Mouse (Mus musculus) heart, adult 2 months (tissue): Measurements from ENCODE around the gene Plod2. TPM values are rescaled to one million over a fixed set of nuclear protein-coding genes. Genes with fewer than 3 reads are reported as not detected.

Experiments
- DNase-seq, 2 experiments: peaks; one replicate each; pipeline ENCODE4 v3.0.0; 2021
- H3K27ac ChIP-seq: fragments of 200-600 bp; 2 replicates; pipeline ENCODE4 v1.8.1; 2022
- H3K27me3 ChIP-seq: fragments of 200-500 bp; 2 replicates; pipeline ENCODE4 v1.6.1; 2012; ENCODE audit warnings: mild to moderate bottlenecking, low read length, inconsistent platforms, mixed read lengths; ENCODE audit not compliant: control insufficient read depth, insufficient read depth
- H3K36me3 ChIP-seq: fragments of 200-500 bp; 2 replicates; pipeline ENCODE4 v1.6.1; 2012; ENCODE audit warnings: low read length, inconsistent platforms; ENCODE audit not compliant: control insufficient read depth, insufficient read depth
- H3K4me1 ChIP-seq: fragments of 200-500 bp; 2 replicates; pipeline ENCODE4 v1.6.1; 2011; ENCODE audit warnings: low read length; ENCODE audit not compliant: control insufficient read depth, insufficient read depth
- H3K4me3 ChIP-seq: fragments of 200-600 bp; 2 replicates; pipeline ENCODE4 v1.8.1; 2022
- H3K79me2 ChIP-seq: fragments of 200-500 bp; replicated peaks from 2 replicates; pipeline ENCODE4 v1.6.1; 2012; ENCODE audit warnings: mild to moderate bottlenecking, inconsistent platforms, low read length, moderate library complexity, mixed read lengths; ENCODE audit not compliant: control insufficient read depth, insufficient read depth
- H3K9ac ChIP-seq: fragments of 200-500 bp; 2 replicates; pipeline ENCODE4 v1.6.1; 2012; ENCODE audit warnings: low read depth, mild to moderate bottlenecking, control low read depth, inconsistent platforms, low read length, mixed read lengths
- CTCF ChIP-seq: fragments of 200-600 bp; IDR thresholded peaks from 2 replicates; pipeline ENCODE4 v1.8.1; 2022; ENCODE audit warnings: antibody characterized with exemption, mild to moderate bottlenecking, moderate library complexity
- EP300 ChIP-seq: fragments of 200-500 bp; IDR thresholded peaks from 2 replicates; pipeline ENCODE4 v1.6.1; 2011; ENCODE audit warnings: low read depth, low read length, control low read depth; ENCODE audit not compliant: insufficient read depth
- POLR2A ChIP-seq: fragments of 200-500 bp; IDR thresholded peaks from 2 replicates; pipeline ENCODE4 v1.6.1; 2011; ENCODE audit warnings: mild to moderate bottlenecking, low read depth, low read length, control low read depth; ENCODE audit not compliant: insufficient read depth
- WGBS: fragments of 180-500 bp; shearing (Covaris S2); methylation state at CpG from one replicate; pipeline ENCODE4 v1.1.7; 2018; 5-methylcytosine and 5-hydroxymethylcytosine counted together
- intact Hi-C: fragments of 180-260 bp; cut with DNase I; formaldehyde crosslinking; loops from one replicate; pipeline ENCODE4 v1.15.1; 2025
- polyA plus RNA-seq: library from polyadenylated mRNA; depleted of rRNA; stranded (reverse); fragments of >200 nt; gene quantifications from 2 replicates; pipeline ENCODE4 v1.2.3, GENCODE M21; 2012
- total RNA-seq, 2 experiments: library from RNA; stranded (reverse); gene quantifications; 2 replicates each; pipeline ENCODE4 v1.2.3; 2021

Gene Plod2
- total and polyA plus RNA-seq, 3 experiments: 7.7 to 18.9 (median 15.8) TPM

- no peak for DNase-seq
- intact Hi-C loops: no loop called here
- H3K9ac ChIP-seq: no peak overlapping the region
- no peaks in the 10 kb centered on the region; the same call in 1 of the 2 replicates for H3K36me3 ChIP-seq
- H3K4me3 ChIP-seq: no peak overlapping the region
- no peaks in the 10 kb centered on the region for H3K27me3 ChIP-seq
- no peak overlapping the region for H3K27ac ChIP-seq
- no peaks in the 10 kb centered on the region for H3K79me2 ChIP-seq
- WGBS: 79% methylated on average over 1 of the region's 1 CpGs
- no peak for TF ChIP-seq POLR2A
- no peak for TF ChIP-seq CTCF
- no peak for TF ChIP-seq EP300
- H3K4me1 ChIP-seq: no peaks in the 10 kb centered on the region; the same call in 1 of the 2 replicates
These were observed 46.2 kb downstream of the Plod2 start for GRCm38 (mm10) chr9:92588226-92588625.

- intact Hi-C loops: no loop called here
- H3K36me3 ChIP-seq: no peaks in the 10 kb centered on the region; the same call in 1 of the 2 replicates
- H3K4me3 ChIP-seq: no peak overlapping the region
- DNase-seq: no peak
- no peaks in the 10 kb centered on the region for H3K27me3 ChIP-seq
- H3K79me2 ChIP-seq: no peaks in the 10 kb centered on the region
- no peak overlapping the region for H3K9ac ChIP-seq
- WGBS: 83% methylated on average over 5 of the region's 5 CpGs
- H3K4me1 ChIP-seq: no peaks in the 10 kb centered on the region
- H3K27ac ChIP-seq: no peak overlapping the region
- TF ChIP-seq CTCF: no peak
- TF ChIP-seq POLR2A: no peak
- TF ChIP-seq EP300: no peak
These were observed 47.0 kb downstream of the Plod2 start for GRCm38 (mm10) chr9:92589021-92589420.

- intact Hi-C loops: no loop called here
- no peak overlapping the region for H3K27ac ChIP-seq
- no peak overlapping the region for H3K4me3 ChIP-seq
- WGBS: 83% methylated on average over 5 of the region's 5 CpGs
- H3K4me1 ChIP-seq: no peaks in the 10 kb centered on the region
- no peaks in the 10 kb centered on the region for H3K79me2 ChIP-seq
- H3K27me3 ChIP-seq: no peaks in the 10 kb centered on the region
- DNase-seq: no peak
- H3K36me3 ChIP-seq: no peaks in the 10 kb centered on the region; the same call in 1 of the 2 replicates
- TF ChIP-seq POLR2A (no peak), CTCF (no peak), EP300 (no peak)
- H3K9ac ChIP-seq: no peak overlapping the region
These were observed 49.5 kb downstream of the Plod2 start for GRCm38 (mm10) chr9:92591482-92591881.

GRCm38 (mm10) chr9:92592757-92593156 is 50.7 kb downstream of the Plod2 start:
- H3K36me3 ChIP-seq: no peaks in the 10 kb centered on the region; the same call in 1 of the 2 replicates
- no peak for TF ChIP-seq CTCF
- no peak for TF ChIP-seq EP300
- TF ChIP-seq POLR2A: no peak
- intact Hi-C loops: no loop called here

GRCm38 (mm10) chr9:92594491-92594890 is 52.5 kb downstream of the Plod2 start:
- Histone ChIP-seq H3K79me2 (no peaks in the 10 kb centered on the region), H3K9ac (no peak overlapping the region), H3K4me3 (no peak overlapping the region), H3K27ac (no peak overlapping the region), H3K27me3 (no peaks in the 10 kb centered on the region), H3K4me1 (no peaks in the 10 kb centered on the region; the same call in 1 of the 2 replicates), H3K36me3 (no peaks in the 10 kb centered on the region; the same call in 1 of the 2 replicates)
- WGBS: 69% methylated on average over 6 of the region's 6 CpGs
- TF ChIP-seq CTCF (no peak), EP300 (no peak), POLR2A (no peak)
- intact Hi-C loops: no loop called here
- no peak for DNase-seq

More at GRCm38 (mm10) chr9:92592757-92593156, 50.7 kb downstream of the Plod2 start:
- WGBS: 95% methylated on average over 8 of the region's 8 CpGs
- no peak overlapping the region for H3K4me3 ChIP-seq
- H3K9ac ChIP-seq: no peak overlapping the region
- no peaks in the 10 kb centered on the region; the same call in 1 of the 2 replicates for H3K4me1 ChIP-seq
- H3K79me2 ChIP-seq: no peaks in the 10 kb centered on the region
- no peak overlapping the region for H3K27ac ChIP-seq
- DNase-seq: no peak
- no peaks in the 10 kb centered on the region for H3K27me3 ChIP-seq

- 78% methylated on average over 4 of the region's 4 CpGs for WGBS
- no peaks in the 10 kb centered on the region for H3K27me3 ChIP-seq
- H3K36me3 ChIP-seq: no peaks in the 10 kb centered on the region; the same call in 1 of the 2 replicates
- intact Hi-C loops: no loop called here
- H3K79me2 ChIP-seq: no peaks in the 10 kb centered on the region
- H3K9ac ChIP-seq: no peak overlapping the region
- H3K4me3 ChIP-seq: no peak overlapping the region
- no peak for DNase-seq
- no peaks in the 10 kb centered on the region; the same call in 1 of the 2 replicates for H3K4me1 ChIP-seq
- TF ChIP-seq CTCF (no peak), POLR2A (no peak), EP300 (no peak)
- H3K27ac ChIP-seq: no peak overlapping the region
These were observed 53.3 kb downstream of the Plod2 start for GRCm38 (mm10) chr9:92595296-92595695.
